Comparison of ENCODE assay signal across 8 mouse cellular contexts in genomic region chr4:152028456-152028855, GRCm38 (mm10). TPM values are rescaled to one million over a fixed set of nuclear protein-coding genes. Genes with fewer than 3 reads are reported as not detected.
DNase-seq lines count a peak whose midpoint lies in the region; ATAC-seq and TF ChIP-seq lines count a peak whose summit lies in the region.

No protein-coding gene starts in this region.

- peaks cover 3% of the 10 kb centered on the region; the same call in 1 of the 2 replicates for H3K36me3 ChIP-seq in forebrain, embryonic 11.5 days (ENCODE audit: control insufficient read depth, insufficient read depth, low read length)
- H3K36me3 ChIP-seq in limb, embryonic 10.5 days, result peaks cover 30% of the 10 kb centered on the region
- no peaks in the 10 kb centered on the region for H3K36me3 ChIP-seq in neural tube, embryonic 14.5 days (ENCODE audit: control insufficient read depth, insufficient read depth, low read length)

- no peak for ATAC-seq in forebrain, embryonic 11.5 days (replicated peaks; ENCODE audit: low FRiP score)
- ATAC-seq in neural tube, embryonic 14.5 days (ENCODE audit: low read depth), result no peak

- 75% methylated on average over 15 of the region's 15 CpGs for WGBS in forebrain, embryonic 11.5 days
- WGBS in limb, embryonic 10.5 days, result 61% methylated on average over 15 of the region's 15 CpGs
- WGBS in neural tube, embryonic 14.5 days, result 70% methylated on average over 15 of the region's 15 CpGs

- H3K4me1 ChIP-seq in forebrain, embryonic 11.5 days (replicated peaks; ENCODE audit: control insufficient read depth, insufficient read depth, low read length), result peaks cover 24% of the 10 kb centered on the region
- H3K4me1 ChIP-seq in limb, embryonic 10.5 days, result peaks cover 59% of the 10 kb centered on the region
- H3K4me1 ChIP-seq in neural tube, embryonic 14.5 days (ENCODE audit: control insufficient read depth, insufficient read depth, low read length), result peaks cover 42% of the 10 kb centered on the region

- no peak for TF ChIP-seq CTCF in left cerebral cortex, adult 2 months (IDR thresholded peaks at IDR 0.05)

- no peak overlapping the region for H3K27ac ChIP-seq in left cerebral cortex, adult 2 months
- no peak overlapping the region for H3K27ac ChIP-seq in forebrain, embryonic 11.5 days (ENCODE audit: low read depth, low read length)
- no peak overlapping the region for H3K27ac ChIP-seq in limb, embryonic 10.5 days
- H3K27ac ChIP-seq in neural tube, embryonic 14.5 days (ENCODE audit: low read depth, low read length), result 0 out of 2 replicates have a peak overlapping the region, but pooled peaks have one; percentile 23

- no peak overlapping the region for H3K9ac ChIP-seq in forebrain, embryonic 11.5 days (ENCODE audit: low read length)
- no peak overlapping the region for H3K9ac ChIP-seq in neural tube, embryonic 14.5 days (replicated peaks; ENCODE audit: low read depth, low read length)

- no peaks in the 10 kb centered on the region; the same call in 1 of the 2 replicates for H3K27me3 ChIP-seq in forebrain, embryonic 11.5 days (ENCODE audit: control insufficient read depth, insufficient read depth, low read length)
- H3K27me3 ChIP-seq in limb, embryonic 10.5 days (ENCODE audit: low read depth, poor library complexity, severe bottlenecking), result peaks cover 12% of the 10 kb centered on the region
- no peaks in the 10 kb centered on the region for H3K27me3 ChIP-seq in neural tube, embryonic 14.5 days (ENCODE audit: control insufficient read depth, insufficient read depth, low read length)

- peak overlapping the region; percentile 89 for H3K4me2 ChIP-seq in forebrain, embryonic 11.5 days (ENCODE audit: low read depth, low read length, severe bottlenecking)
- peak overlapping the region; percentile 90 for H3K4me2 ChIP-seq in neural tube, embryonic 14.5 days (ENCODE audit: low read depth, low read length)

- no peak for DNase-seq in left cerebral cortex, adult 2 months (ENCODE audit: extremely low spot score in 1 of 2, low spot score in 2 of 2)
- no peak for DNase-seq in left cerebral cortex, postnatal 10 days (ENCODE audit: extremely low spot score in 1 of 2, low spot score in 2 of 2)
- no peak for DNase-seq in forebrain, embryonic 11.5 days (ENCODE audit: low spot score)
- no peak for DNase-seq in limb, embryonic 10.5 days (ENCODE audit: low spot score)
- DNase-seq in layer of hippocampus, postnatal 36 days, result no peak
- no peak for DNase-seq in thymus, adult 18-20 months
- no peak for DNase-seq in kidney, adult 18-20 months

- intact Hi-C loops in left cerebral cortex, adult 2 months (cut with DNase I), result no loop called here
- intact Hi-C loops in left cerebral cortex, postnatal 10 days (cut with DNase I), result no loop called here

- H3K4me3 ChIP-seq in left cerebral cortex, adult 2 months, result peak overlapping the region; percentile 82
- peak overlapping the region; percentile 60; the same call in 1 of the 2 replicates for H3K4me3 ChIP-seq in forebrain, embryonic 11.5 days (ENCODE audit: low read depth, low read length)
- H3K4me3 ChIP-seq in limb, embryonic 10.5 days, result peak overlapping the region; percentile 94
- H3K4me3 ChIP-seq in neural tube, embryonic 14.5 days (ENCODE audit: low read depth, low read length), result peak overlapping the region; percentile 64

- H3K9me3 ChIP-seq in forebrain, embryonic 11.5 days (ENCODE audit: control insufficient read depth, low read length), result no peaks in the 10 kb centered on the region
- no peaks in the 10 kb centered on the region for H3K9me3 ChIP-seq in limb, embryonic 10.5 days (replicated peaks)
- no peaks in the 10 kb centered on the region for H3K9me3 ChIP-seq in neural tube, embryonic 14.5 days (ENCODE audit: control insufficient read depth, low read length)

RNA-seq across cellular contexts. Expression of gene Zbtb48, which starts 1.0 kb away (rescaled TPM):
- 10 to 100 TPM; 13.6 to 13.9 TPM for total RNA-seq in left cerebral cortex, adult 2 months (2021)
- total RNA-seq in left cerebral cortex, postnatal 10 days (2021), result 10 to 100 TPM; 11.9 to 14.7 TPM
- 20.7 and 26.7 TPM in 2 replicates for polyA plus RNA-seq in forebrain, embryonic 11.5 days (2014; fragmentation: Nextera tagmentation; extraction: Ambion mirVana)
- polyA plus RNA-seq in limb, embryonic 10.5 days (2016; fragmentation: Nextera tagmentation; extraction: Ambion mirVana), result 24.5 and 26.5 TPM in 2 replicates
- polyA plus RNA-seq in neural tube, embryonic 14.5 days (2014; fragmentation: Nextera tagmentation; extraction: Ambion mirVana), result 16.2 and 20.7 TPM in 2 replicates
- 10 to 100 TPM; 11.7 to 13.7 TPM for total RNA-seq in layer of hippocampus, postnatal 36 days (2021)

RNA-seq across cellular contexts. Expression of gene Tas1r1, which starts 9.9 kb away (rescaled TPM):
- under 1 TPM; 0.49 to 0.95 TPM for total RNA-seq in left cerebral cortex, adult 2 months (2021)
- total RNA-seq in left cerebral cortex, postnatal 10 days (2021), result under 1 TPM; 0.43 to 0.54 TPM
- 0.24 and 0.67 TPM in 2 replicates for polyA plus RNA-seq in forebrain, embryonic 11.5 days (2014; fragmentation: Nextera tagmentation; extraction: Ambion mirVana)
- polyA plus RNA-seq in limb, embryonic 10.5 days (2016; fragmentation: Nextera tagmentation; extraction: Ambion mirVana), result 0.35 and 0.65 TPM in 2 replicates
- 1.4 and 2.1 TPM in 2 replicates for polyA plus RNA-seq in neural tube, embryonic 14.5 days (2014; fragmentation: Nextera tagmentation; extraction: Ambion mirVana)
- total RNA-seq in layer of hippocampus, postnatal 36 days (2021), result under 1 TPM; 0.33 to 0.62 TPM

RNA-seq across cellular contexts. Expression of gene Nol9, which starts 10.7 kb away (rescaled TPM):
- 10 to 100 TPM; 18.2 to 19.2 TPM for total RNA-seq in left cerebral cortex, adult 2 months (2021)
- total RNA-seq in left cerebral cortex, postnatal 10 days (2021), result 10 to 100 TPM; 25.3 to 27.7 TPM
- polyA plus RNA-seq in forebrain, embryonic 11.5 days (2014; fragmentation: Nextera tagmentation; extraction: Ambion mirVana), result 41.0 and 41.9 TPM in 2 replicates
- polyA plus RNA-seq in limb, embryonic 10.5 days (2016; fragmentation: Nextera tagmentation; extraction: Ambion mirVana), result 52.1 and 54.1 TPM in 2 replicates
- polyA plus RNA-seq in neural tube, embryonic 14.5 days (2014; fragmentation: Nextera tagmentation; extraction: Ambion mirVana), result 26.1 and 29.8 TPM in 2 replicates
- total RNA-seq in layer of hippocampus, postnatal 36 days (2021), result 10 to 100 TPM; 19.7 to 21.3 TPM

RNA-seq across cellular contexts. Expression of gene Klhl21, which starts 19.9 kb away (rescaled TPM):
- 10 to 100 TPM; 18.5 to 19.3 TPM for total RNA-seq in left cerebral cortex, adult 2 months (2021)
- 10 to 100 TPM; 10.2 to 11.2 TPM for total RNA-seq in left cerebral cortex, postnatal 10 days (2021)
- 3.9 and 5.3 TPM in 2 replicates for polyA plus RNA-seq in forebrain, embryonic 11.5 days (2014; fragmentation: Nextera tagmentation; extraction: Ambion mirVana)
- 9.7 and 10.6 TPM in 2 replicates for polyA plus RNA-seq in limb, embryonic 10.5 days (2016; fragmentation: Nextera tagmentation; extraction: Ambion mirVana)
- 2.1 and 3.0 TPM in 2 replicates for polyA plus RNA-seq in neural tube, embryonic 14.5 days (2014; fragmentation: Nextera tagmentation; extraction: Ambion mirVana)
- total RNA-seq in layer of hippocampus, postnatal 36 days (2021), result 10 to 100 TPM; 20.5 to 21.4 TPM

RNA-seq across cellular contexts. Expression of gene Phf13, which starts 32.4 kb away (rescaled TPM):
- 10 to 100 TPM; 18.9 to 19.6 TPM for total RNA-seq in left cerebral cortex, adult 2 months (2021)
- 10 to 100 TPM; 14.5 to 16.9 TPM for total RNA-seq in left cerebral cortex, postnatal 10 days (2021)
- polyA plus RNA-seq in forebrain, embryonic 11.5 days (2014; fragmentation: Nextera tagmentation; extraction: Ambion mirVana), result 27.0 and 28.6 TPM in 2 replicates
- polyA plus RNA-seq in limb, embryonic 10.5 days (2016; fragmentation: Nextera tagmentation; extraction: Ambion mirVana), result 26.9 and 33.4 TPM in 2 replicates
- 15.1 and 22.1 TPM in 2 replicates for polyA plus RNA-seq in neural tube, embryonic 14.5 days (2014; fragmentation: Nextera tagmentation; extraction: Ambion mirVana)
- 10 to 100 TPM; 11.1 to 11.6 TPM for total RNA-seq in layer of hippocampus, postnatal 36 days (2021)
